Mouse (Mus musculus) forebrain, embryonic 12.5 days (tissue): Measurements from ENCODE around the gene Hnf1b. TPM values are rescaled to one million over a fixed set of nuclear protein-coding genes. Genes with fewer than 3 reads are reported as not detected.

Experiments
- ATAC-seq: fragments of 200-750 bp; cut with Nextera tagmentation; 2 replicates; pipeline ENCODE4 v1.8.0; 2017; ENCODE audit warnings: moderate TSS enrichment; ENCODE audit not compliant: low FRiP score
- H3K27ac ChIP-seq: fragments of 300-500 bp; sonication (generic); 2 replicates; pipeline ENCODE4 v1.5.1; 2016; ENCODE audit warnings: mild to moderate bottlenecking
- H3K27me3 ChIP-seq: fragments of 300-500 bp; sonication (generic); 2 replicates; pipeline ENCODE4 v1.6.1; 2016; ENCODE audit warnings: mild to moderate bottlenecking
- H3K36me3 ChIP-seq: fragments of 300-500 bp; sonication (generic); replicated peaks from 2 replicates; pipeline ENCODE4 v1.6.1; 2016; ENCODE audit warnings: mild to moderate bottlenecking
- H3K4me1 ChIP-seq: fragments of 300-500 bp; sonication (generic); 2 replicates; pipeline ENCODE4 v1.6.1; 2016
- H3K4me2 ChIP-seq: fragments of 300-500 bp; sonication (generic); 2 replicates; pipeline ENCODE4 v1.6.1; 2016; ENCODE audit warnings: mild to moderate bottlenecking, moderate library complexity
- H3K4me3 ChIP-seq: fragments of 300-500 bp; sonication (generic); replicated peaks from 2 replicates; pipeline ENCODE4 v1.5.1; 2016; ENCODE audit warnings: mild to moderate bottlenecking
- H3K9ac ChIP-seq: fragments of 300-500 bp; sonication (generic); 2 replicates; pipeline ENCODE4 v1.6.1; 2016; ENCODE audit warnings: mild to moderate bottlenecking
- H3K9me3 ChIP-seq: fragments of 300-500 bp; sonication (generic); 2 replicates; pipeline ENCODE4 v1.6.1; 2016
- WGBS: fragments of 180-500 bp; shearing (Covaris S2); methylation state at CpG from one replicate; pipeline ENCODE4 v1.1.7; 2016; 5-methylcytosine and 5-hydroxymethylcytosine counted together
- polyA plus RNA-seq: library from polyadenylated mRNA; unstranded; fragments of >200 nt; fragmentation: Nextera tagmentation; extraction: Ambion mirVana; gene quantifications from 2 replicates; pipeline ENCODE4 v1.2.1, GENCODE M21; 2016

The Hnf1b gene
- polyA plus RNA-seq, 1 experiment from 2014 or later = not detected

DNA sequence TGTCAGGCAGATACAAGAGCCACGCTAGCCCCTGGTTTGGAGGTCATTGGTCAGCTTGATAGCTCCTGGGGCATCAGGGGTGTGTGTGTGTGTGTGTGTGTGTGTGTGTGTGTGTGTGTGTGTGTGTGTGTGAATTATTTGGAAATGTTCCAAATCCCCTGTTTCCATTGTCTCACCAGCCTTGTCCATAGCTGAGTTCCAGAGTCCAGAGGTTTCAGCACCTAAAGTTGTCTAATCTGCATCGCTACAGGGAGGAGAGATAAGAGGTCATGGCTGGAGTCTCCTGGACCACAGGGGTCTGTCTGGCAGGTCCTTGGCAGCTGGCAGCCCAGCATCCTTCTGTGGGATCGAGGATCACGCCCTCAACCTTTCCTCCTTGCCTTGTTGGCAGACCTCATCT lies 64.6 kb downstream of the Hnf1b start:
- Histone ChIP-seq H3K9ac (no peak overlapping the region), H3K27me3 (peaks cover 3% of the 10 kb centered on the region; the same call in 1 of the 2 replicates), H3K4me2 (no peak overlapping the region), H3K4me1 (no peaks in the 10 kb centered on the region), H3K4me3 (no peak overlapping the region), H3K36me3 (no peaks in the 10 kb centered on the region), H3K9me3 (no peaks in the 10 kb centered on the region), H3K27ac (no peak overlapping the region)
- WGBS = 87% methylated on average over 4 of the region's 4 CpGs
- ATAC-seq = no peak

DNA sequence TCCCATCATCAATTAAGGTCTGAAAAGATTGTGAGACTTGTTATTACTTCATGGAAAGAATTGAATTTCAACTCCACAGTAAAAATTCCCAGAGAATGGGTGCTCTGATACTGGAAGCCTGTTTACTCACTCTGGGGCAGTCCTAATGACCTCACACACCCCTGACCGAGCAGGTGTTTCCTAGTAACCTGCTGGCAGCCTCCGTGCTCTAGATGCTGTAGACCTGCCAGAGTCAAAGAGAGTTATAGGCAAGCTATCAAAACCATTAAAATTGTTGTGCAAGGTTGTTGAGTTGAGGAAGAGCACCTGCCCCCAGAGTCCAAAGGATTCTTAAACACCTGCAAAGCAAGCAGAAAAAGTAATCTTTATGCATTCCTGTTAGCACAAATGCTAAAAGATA lies 72.7 kb downstream of the Hnf1b start:
- H3K27ac ChIP-seq = no peak overlapping the region
- H3K27me3 ChIP-seq = peaks cover 3% of the 10 kb centered on the region; the same call in 1 of the 2 replicates
- H3K9ac ChIP-seq = no peak overlapping the region
- no peak for ATAC-seq
- no peaks in the 10 kb centered on the region for H3K9me3 ChIP-seq
- no peaks in the 10 kb centered on the region for H3K4me1 ChIP-seq
- H3K4me3 ChIP-seq = no peak overlapping the region
- H3K4me2 ChIP-seq = no peak overlapping the region
- WGBS = 85% methylated on average over 2 of the region's 2 CpGs
- no peaks in the 10 kb centered on the region for H3K36me3 ChIP-seq

DNA sequence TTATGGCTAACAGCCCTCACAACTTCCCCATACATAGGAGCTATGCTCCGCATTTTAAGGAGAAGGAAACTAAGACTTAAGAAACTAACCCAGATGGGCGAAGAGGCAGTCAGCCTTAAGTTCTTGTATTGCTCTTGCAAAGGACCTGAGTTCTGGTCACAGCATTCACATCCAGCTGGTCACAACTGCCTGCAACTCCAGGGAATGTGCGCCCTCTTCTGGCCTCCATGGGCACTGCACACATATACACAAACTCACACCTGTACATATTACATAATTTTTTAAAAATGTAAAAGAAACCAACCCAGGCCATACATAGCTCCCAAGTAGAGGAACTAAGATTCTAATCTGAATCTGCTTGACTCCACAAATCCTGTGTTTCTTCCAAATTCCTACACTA lies 77.2 kb downstream of the Hnf1b start:
- H3K36me3 ChIP-seq = no peaks in the 10 kb centered on the region
- no peak for ATAC-seq
- H3K27ac ChIP-seq = no peak overlapping the region
- no peaks in the 10 kb centered on the region for H3K27me3 ChIP-seq
- no peak overlapping the region for H3K4me2 ChIP-seq
- no peaks in the 10 kb centered on the region for H3K4me1 ChIP-seq
- no peak overlapping the region for H3K9ac ChIP-seq
- H3K9me3 ChIP-seq = no peaks in the 10 kb centered on the region
- 56% methylated on average over 3 of the region's 3 CpGs for WGBS
- no peak overlapping the region for H3K4me3 ChIP-seq

DNA sequence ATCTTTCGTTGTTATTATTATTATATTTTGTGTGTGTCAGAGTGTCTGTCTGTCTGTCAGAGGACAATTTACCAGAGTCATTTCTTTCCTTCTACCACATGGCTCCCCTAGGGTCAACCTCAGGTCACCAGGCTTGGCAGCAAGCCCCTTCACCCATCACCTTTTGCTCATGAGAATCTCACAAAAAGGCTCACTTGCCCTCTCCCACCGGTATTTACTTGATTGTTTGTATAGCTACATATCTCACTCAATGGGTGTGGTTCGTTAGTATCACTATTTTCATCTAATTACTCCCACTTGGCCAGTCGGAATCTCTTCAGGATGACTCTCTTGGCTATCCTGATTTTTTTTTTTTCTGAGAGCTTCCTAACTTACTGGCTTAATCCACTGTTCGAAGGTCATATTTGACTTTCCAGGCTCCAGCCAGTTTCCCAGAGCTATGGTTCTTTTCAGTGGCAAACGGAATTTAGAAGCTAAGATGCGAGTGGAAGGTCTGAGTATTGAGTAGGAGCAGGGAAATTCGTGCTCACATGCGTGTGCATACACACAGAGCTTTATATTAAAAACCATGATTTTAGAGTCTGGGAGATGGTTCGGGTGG lies 82.7 kb downstream of the Hnf1b start:
- ATAC-seq = no peak
- H3K27ac ChIP-seq = no peak overlapping the region
- 81% methylated on average over 10 of the region's 10 CpGs for WGBS

DNA sequence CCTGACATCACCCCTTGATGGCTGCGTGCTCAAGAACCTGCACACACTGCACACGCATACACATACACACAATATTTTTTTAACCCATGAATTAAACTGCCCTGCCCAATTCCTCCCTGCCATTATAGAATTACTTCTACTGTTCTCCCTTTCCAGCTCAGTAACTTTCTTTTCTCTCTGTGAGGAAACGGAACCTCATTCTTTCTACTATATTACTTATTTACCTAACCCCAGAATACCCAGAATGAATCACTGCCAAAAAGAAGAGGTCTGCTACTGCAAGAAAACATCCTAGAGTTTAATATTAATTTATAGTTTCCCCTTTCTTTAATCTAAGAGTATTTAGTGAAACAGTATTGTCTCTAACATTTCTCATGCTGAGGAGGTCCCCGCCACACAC lies 83.5 kb downstream of the Hnf1b start:
- Histone ChIP-seq H3K4me2 (no peak overlapping the region), H3K27me3 (peaks cover 12% of the 10 kb centered on the region), H3K4me1 (no peaks in the 10 kb centered on the region), H3K27ac (no peak overlapping the region), H3K36me3 (no peaks in the 10 kb centered on the region), H3K9ac (no peak overlapping the region), H3K9me3 (no peaks in the 10 kb centered on the region), H3K4me3 (no peak overlapping the region)
- 92% methylated on average over 4 of the region's 4 CpGs for WGBS
- ATAC-seq = no peak

More for the DNA sequence above, 82.7 kb downstream of the Hnf1b start:
- no peak overlapping the region for H3K4me2 ChIP-seq
- no peaks in the 10 kb centered on the region for H3K36me3 ChIP-seq
- H3K9ac ChIP-seq = no peak overlapping the region
- H3K4me3 ChIP-seq = no peak overlapping the region
- H3K27me3 ChIP-seq = peaks cover 8% of the 10 kb centered on the region
- no peaks in the 10 kb centered on the region for H3K9me3 ChIP-seq
- H3K4me1 ChIP-seq = no peaks in the 10 kb centered on the region

DNA sequence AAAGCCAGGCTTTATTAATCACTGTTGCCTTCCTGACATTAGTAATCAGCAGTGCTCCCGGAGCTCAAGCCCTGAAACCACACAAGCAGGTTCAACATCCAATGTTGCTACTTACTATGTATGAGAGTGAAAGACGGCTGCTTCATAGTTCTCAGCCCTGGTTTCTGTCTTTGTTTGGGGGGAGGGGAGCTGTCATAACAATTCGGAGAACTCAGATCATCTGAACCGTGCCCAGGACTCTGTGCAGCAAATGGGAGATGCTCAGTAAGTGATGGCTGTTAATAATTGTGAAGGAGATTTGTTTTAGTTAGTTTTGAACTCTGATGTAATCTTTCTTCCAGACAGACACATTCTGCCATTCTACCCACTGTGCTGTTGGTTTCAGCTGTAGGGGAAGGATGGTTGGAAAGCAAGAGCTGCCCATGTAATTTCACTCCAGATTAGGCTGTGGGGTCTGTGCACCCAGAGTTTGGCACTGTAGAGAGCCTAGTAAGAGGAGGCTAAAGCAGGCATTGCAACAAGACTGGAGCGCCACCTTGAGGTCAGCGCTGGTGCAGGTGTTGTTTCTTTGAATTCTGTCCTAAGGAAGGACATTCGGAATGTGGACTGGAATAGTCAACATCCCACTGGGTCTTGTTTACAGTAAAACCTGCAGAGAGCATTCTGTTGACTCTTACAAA lies 86.3 kb downstream of the Hnf1b start:
- H3K9ac ChIP-seq = no peak overlapping the region
- 37% methylated on average over 7 of the region's 7 CpGs for WGBS
- no peak overlapping the region for H3K4me2 ChIP-seq
- H3K4me1 ChIP-seq = no peaks in the 10 kb centered on the region
- ATAC-seq = no peak
- no peaks in the 10 kb centered on the region for H3K9me3 ChIP-seq
- H3K27me3 ChIP-seq = peaks cover 29% of the 10 kb centered on the region
- no peak overlapping the region for H3K27ac ChIP-seq
- H3K36me3 ChIP-seq = no peaks in the 10 kb centered on the region
- no peak overlapping the region for H3K4me3 ChIP-seq

DNA sequence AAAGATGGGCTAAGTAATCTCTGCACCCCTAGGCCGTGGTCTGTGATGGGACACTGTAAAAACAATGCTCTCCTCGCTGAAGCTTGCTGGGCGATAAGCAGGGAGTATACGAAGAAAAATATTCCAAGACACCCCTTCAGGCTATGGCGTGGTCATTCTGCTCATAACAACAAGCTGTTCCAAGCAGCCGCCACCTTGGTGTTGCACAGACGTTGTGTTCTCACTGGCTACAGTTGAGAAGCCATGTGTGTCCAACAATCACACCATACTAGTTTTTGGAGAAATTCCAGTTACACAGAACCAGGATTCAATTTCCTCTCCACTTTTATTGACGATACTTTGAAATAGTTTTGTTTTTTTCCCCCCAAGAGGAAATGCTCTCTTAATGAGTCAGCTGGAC lies 88.7 kb downstream of the Hnf1b start:
- ATAC-seq = no peak
- whole genome bisulfite sequencing = 83% methylated on average over 8 of the region's 8 CpGs
- H3K9me3 ChIP-seq = no peaks in the 10 kb centered on the region

DNA sequence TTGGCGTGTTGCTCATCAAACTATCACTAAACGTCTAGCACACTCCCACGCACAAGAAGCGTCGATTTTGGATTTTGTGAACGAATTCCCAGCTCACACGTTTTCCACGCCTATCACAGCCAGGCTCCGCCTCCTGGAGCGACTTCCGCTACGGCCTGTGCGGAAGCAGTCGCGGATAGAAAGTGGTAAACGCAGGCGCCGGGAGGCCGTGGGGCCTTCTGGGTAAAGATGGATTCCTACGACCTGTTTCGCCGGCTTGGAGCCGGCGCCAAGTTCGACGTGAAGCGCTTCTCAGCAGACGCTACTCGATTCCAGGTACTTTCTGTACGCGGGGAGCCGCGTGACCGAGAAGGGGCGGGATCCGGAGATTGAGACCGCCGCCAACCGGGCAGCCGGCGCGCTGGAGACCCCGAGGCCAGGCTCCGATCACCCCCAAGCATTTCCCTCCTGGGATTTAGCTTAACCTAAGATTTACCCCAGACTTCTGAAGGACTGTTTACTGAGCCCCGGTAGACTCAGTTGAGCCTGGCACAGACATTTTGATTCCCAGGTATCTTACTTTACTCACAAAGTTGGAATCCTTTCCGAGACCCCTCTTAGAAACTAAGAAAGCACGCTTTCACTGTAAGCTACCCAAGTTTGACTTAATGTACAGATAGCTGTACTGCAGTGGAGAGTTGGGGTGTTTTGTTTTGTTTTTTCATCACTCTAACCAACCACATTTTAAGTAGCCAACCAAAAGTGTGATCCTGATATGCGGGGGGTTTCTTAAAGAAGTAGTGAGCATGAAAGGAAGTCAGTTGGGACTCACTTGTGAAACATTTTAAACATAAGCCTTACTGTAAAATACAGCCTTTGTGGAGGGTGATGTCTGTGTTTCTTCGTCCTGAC lies 92.3 kb downstream of the Hnf1b start, which contains the start of gene Ddx52:
TSS of gene Ddx52 (plus strand) at position 113 of the 891 bp plus-strand sequence.
- peak within 1 kb of the TSS; percentile 74 for H3K4me3 ChIP-seq
- H3K4me1 ChIP-seq = peaks cover 10% of the 10 kb centered on the region
- H3K9ac ChIP-seq = peak within 1 kb of the TSS; percentile 77
- H3K36me3 ChIP-seq = peaks cover 33% of the 10 kb centered on the region
- H3K9me3 ChIP-seq = no peaks in the 10 kb centered on the region
- 1% methylated on average over 49 of the region's 49 CpGs for WGBS
- H3K27me3 ChIP-seq = peaks cover 25% of the 10 kb centered on the region
- peak within 1 kb of the TSS; percentile 70 for H3K27ac ChIP-seq
- H3K4me2 ChIP-seq = peak within 1 kb of the TSS; percentile 79
- peak; percentile 92 for ATAC-seq

More for the DNA sequence above, 88.7 kb downstream of the Hnf1b start:
- H3K27ac ChIP-seq = no peak overlapping the region
- no peak overlapping the region for H3K4me2 ChIP-seq
- H3K4me1 ChIP-seq = peaks cover 10% of the 10 kb centered on the region
- no peak overlapping the region for H3K9ac ChIP-seq
- H3K4me3 ChIP-seq = no peak overlapping the region
- no peaks in the 10 kb centered on the region for H3K36me3 ChIP-seq
- H3K27me3 ChIP-seq = peaks cover 29% of the 10 kb centered on the region

Other genes starting within 250 kb of the Hnf1b start
- not detected in 2 replicates for gene Rpl9-ps1, start 204.4 kb upstream of the Hnf1b start, polyA plus RNA-seq
- 0.43 and 1.00 TPM in 2 replicates for gene Ccl3, start 200.7 kb upstream of the Hnf1b start, polyA plus RNA-seq
- not detected in 2 replicates for gene Ccl4, start 187.5 kb upstream of the Hnf1b start, polyA plus RNA-seq
- not detected in 2 replicates for gene Wfdc17, start 146.1 kb upstream of the Hnf1b start, polyA plus RNA-seq
- gene Wfdc18, start 141.0 kb upstream of the Hnf1b start, polyA plus RNA-seq = not detected in 2 replicates
- gene Wfdc21, start 103.1 kb upstream of the Hnf1b start, polyA plus RNA-seq = not detected in 2 replicates
- gene Heatr6, start 96.4 kb upstream of the Hnf1b start, polyA plus RNA-seq = 33.5 and 34.9 TPM in 2 replicates
- 43.3 and 44.2 TPM in 2 replicates for gene Ddx52, start 92.0 kb downstream of the Hnf1b start, polyA plus RNA-seq
- 30.6 and 31.5 TPM in 2 replicates for gene Synrg, start 114.4 kb downstream of the Hnf1b start, polyA plus RNA-seq
- gene Dusp14, start 219.2 kb downstream of the Hnf1b start, polyA plus RNA-seq = 19.9 and 20.6 TPM in 2 replicates